Mouse (Mus musculus) megakaryocyte-erythroid progenitor cell, adult 5-6 weeks (primary cell): ENCODE measurements around the gene Abi2. TPM values are rescaled to one million over a fixed set of nuclear protein-coding genes. Genes with fewer than 3 reads are reported as not detected.

ENCODE experiments used
- ATAC-seq: replicated peaks from 2 replicates; pipeline ENCODE4 v1.8.0; 2016; ENCODE audit warnings: mild to moderate bottlenecking, inconsistent platforms; ENCODE audit not compliant: severe bottlenecking, poor library complexity, low FRiP score, low TSS enrichment
- total RNA-seq, 2 experiments: library from RNA; stranded (forward) in 1 of 2; stranded (reverse) in 1 of 2; fragments of 200-1000, 215-1000 nt in 1 of 2; fragments of >200 nt in 1 of 2; fragmentation: Nextera tagmentation in 1 of 2; gene quantifications; 2 replicates each; pipeline ENCODE4 v1.2.3; 2014 to 2017

Gene Abi2
- total RNA-seq, 2 experiments from 2014 or later = 5.9 to 7.6 TPM

DNA sequence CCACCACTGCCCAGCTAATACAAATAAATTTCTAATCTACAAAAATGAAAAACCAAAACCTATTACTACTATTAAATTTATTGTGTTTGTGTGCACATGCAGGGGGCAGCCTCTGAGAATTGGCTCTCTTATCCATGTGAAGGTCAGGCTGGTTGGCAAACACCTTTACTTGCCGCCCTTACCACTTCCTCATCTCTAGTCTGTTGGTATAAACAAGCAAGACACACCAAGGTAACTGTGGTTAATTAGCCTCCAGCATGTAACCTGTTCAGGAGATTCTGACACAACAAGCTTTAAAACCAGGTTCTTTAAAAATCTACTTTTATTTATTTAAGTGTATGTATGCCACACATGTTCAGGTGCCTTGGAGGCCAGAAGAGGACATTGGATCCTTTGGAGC lies 73.5 kb downstream of the Abi2 start:
- ATAC-seq = no peak

DNA sequence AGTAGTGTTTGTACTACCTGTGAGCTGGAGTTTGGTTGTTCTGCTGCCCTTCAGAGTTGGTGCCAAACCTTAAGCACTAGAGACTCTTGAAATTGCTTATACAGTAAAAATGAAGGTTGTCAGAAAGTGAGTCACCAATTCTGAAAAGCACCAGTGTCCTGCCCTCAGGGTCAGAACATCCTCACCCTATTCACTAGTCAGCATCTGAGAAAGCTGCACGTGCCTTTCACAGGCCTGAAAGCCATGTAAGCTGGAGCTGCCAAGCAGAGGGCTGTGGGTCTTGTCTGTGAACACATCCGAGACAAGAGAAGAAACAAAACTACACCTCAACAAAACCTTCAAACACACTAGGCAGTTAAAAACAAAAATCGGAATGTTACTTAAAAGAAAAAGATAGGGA lies 76.2 kb downstream of the Abi2 start:
- ATAC-seq = no peak

DNA sequence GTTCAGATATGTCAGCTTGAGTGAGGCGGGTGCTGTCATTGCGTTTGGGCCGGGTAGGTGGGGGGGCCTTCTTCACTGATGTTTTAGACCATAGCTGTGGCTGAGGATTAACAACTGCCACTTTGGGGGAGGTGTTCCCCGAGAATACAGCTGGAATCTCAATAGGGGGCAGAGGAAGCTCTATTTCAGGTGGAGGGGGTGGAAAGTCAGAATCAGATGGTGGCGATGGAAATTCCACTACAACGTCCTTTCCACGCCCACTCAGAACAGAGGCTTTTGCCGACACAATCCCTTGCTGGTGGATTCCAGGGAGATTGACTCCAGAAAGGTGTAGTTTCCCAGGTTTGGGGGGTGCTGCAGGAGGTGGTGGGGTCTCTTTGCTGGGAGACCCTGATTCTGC lies 79.2 kb downstream of the Abi2 start:
- ATAC-seq = no peak

DNA sequence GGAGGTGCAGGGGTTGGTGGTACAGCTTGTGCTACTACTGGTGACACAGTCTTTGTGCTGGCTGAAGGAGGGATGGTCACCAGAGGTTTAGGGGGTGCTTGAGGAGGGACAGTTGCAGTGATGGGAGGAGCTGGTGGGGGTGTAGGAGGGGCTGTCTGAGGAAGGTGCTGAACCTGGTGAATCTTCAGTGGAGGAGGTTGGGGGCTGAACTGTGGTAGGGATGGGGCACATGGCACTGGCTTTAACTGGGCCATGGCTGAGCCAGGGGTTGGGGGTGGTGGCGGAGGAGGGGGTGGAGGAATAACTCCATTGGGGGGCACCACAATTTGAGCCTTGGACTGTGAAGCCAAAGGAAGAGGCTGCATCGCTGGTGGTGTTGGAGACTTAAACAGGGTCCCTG lies 80.2 kb downstream of the Abi2 start:
- no peak for ATAC-seq

DNA sequence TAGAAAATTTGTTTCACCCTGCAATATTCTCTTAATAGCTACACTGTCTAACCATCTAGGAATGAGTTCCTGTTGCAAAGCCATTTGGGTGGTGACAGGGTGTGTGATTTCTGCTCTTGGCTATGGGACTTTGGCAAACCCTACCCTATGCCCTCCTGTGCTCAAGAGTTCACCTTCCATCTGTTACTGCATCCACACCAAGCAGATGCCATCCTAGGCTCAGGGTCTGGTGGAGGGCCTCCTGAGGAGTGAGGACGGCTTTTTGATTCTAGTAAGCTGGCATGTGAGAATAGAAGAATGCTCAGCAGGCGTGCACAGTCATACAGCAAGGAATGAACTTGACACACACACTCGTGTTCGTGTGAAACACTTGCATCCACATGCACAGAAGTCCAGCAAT lies 81.1 kb downstream of the Abi2 start:
- no peak for ATAC-seq

DNA sequence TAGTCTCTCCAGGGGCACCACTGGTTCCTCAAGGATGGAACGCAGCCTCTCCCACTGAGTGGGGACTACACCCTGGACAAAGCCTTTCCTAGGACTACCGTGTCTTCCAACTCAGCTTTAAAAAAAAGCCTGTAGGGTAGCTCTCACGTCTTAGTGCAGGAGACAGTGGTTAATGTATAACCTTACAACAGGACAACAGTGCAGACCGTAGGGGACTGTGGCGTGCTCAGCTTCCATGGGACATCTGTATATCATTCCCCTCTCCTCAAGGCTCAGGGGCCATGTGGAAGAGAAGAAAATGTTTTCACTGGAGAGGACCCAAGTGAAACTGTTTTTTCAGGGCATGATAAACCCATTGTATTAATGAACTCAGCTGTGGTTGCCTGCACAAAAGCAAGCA lies 83.0 kb downstream of the Abi2 start:
- ATAC-seq = no peak

DNA sequence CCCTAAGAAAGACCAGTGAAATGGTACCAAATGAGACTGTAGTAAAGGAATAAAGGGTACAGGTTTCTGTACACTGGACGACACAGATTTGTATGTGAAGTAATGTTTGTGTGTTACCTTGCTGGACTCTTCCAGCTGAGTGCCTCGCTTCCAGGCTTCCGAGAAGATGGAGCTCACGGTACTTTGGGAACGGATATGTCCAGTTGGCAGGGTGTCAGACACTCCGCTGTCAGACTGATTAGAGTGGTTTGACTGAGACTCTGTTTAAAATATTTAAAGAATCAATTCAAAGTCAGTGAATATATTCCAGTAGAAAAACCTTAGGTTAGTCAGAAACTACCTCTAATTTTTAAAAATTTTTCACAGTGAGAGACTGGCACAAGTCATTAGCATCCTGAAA lies 84.0 kb downstream of the Abi2 start:
- ATAC-seq = no peak

DNA sequence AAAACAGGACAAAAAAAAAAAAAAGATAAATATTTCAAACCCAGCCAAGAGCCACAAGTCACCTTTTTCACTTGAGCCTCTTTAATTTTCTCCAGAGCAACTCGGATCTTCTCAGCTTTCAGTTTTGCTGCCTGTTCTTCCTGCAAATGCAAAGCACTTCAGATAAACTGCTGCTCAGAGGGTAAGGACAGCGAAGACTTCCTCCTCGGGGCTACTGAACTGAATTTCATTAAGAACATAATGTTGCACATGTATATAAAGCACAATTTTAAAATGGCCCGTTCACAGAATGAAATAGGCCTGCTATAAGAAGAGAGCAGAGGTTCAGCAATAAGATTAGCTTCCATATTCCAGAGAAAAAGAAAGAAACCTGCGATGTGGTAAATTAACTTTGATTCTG lies 94.0 kb downstream of the Abi2 start:
- no peak for ATAC-seq

DNA sequence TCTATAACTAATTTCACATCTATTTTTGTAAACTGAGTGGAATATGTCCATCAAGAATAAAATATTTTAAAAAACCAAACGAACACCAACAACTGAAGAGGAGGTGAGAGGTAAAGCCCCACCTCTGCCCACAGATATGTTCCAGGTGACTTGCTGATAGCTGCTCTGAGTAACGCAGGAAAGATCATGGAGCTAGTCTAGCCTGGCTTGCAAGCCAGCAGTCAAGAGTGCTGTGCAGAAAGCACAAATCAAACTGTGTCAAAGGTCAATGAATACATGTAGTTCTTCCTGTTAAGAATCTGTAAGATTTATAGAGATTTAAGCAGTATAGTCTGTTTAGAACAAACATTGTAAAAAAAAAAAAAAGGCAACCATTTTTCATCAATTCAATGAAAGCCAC lies 101.2 kb downstream of the Abi2 start:
- ATAC-seq = no peak

DNA sequence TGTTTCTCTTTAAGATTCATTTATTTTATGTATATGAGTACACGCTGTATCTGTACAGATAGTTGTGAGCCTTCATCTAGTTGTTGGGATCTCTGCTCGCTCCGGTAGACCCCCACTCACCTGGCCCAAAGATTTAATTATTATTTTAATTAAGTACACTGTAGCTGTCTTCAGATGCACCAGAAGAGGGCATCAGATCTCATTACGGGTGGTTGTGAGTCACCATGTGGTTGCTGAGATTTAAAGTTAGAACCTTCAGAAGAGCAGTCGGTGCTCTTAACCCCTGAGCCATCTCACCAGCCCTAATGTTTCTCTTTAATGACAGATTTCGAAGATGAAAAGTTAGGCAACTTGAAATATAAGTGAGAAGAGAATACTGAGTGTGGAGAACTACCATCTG lies 120.7 kb downstream of the Abi2 start:
- ATAC-seq = no peak

DNA sequence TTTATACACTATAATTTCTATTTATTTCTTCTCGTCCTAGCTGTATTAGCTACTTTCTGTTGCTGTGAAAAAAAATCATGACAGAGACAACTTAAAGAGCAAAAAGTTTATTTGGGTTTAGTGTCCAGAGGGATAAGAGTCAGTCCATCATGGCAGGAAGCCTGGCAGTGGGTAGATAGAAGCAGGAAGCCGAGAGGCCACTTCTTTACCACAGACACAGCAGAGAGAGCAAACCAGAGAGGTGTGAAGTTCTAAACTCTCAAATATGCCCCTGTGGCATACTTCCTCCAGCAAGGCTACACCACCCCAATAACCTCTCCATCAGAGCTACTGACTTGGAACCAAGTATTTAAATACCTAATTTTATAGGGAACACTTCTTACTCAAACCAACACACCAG lies 121.2 kb downstream of the Abi2 start:
- ATAC-seq = no peak

Other genes starting within 250 kb of the Abi2 start
- 7.5 and 10.7 TPM in 2 replicates for gene Nbeal1, start 229.0 kb upstream of the Abi2 start, total RNA-seq (2014; fragmentation: Nextera tagmentation)
- gene Nbeal1, start 229.0 kb upstream of the Abi2 start, total RNA-seq (2017) = 9.5 and 10.0 TPM in 2 replicates
- gene Cyp20a1, start 66.3 kb upstream of the Abi2 start, total RNA-seq (2014; fragmentation: Nextera tagmentation) = 14.2 and 16.3 TPM in 2 replicates
- 29.1 and 37.1 TPM in 2 replicates for gene Cyp20a1, start 66.3 kb upstream of the Abi2 start, total RNA-seq (2017)
- 1.3 TPM in 2 replicates for gene Raph1, start 157.5 kb downstream of the Abi2 start, total RNA-seq (2014; fragmentation: Nextera tagmentation)
- 0.23 TPM in 2 replicates for gene Raph1, start 157.5 kb downstream of the Abi2 start, total RNA-seq (2017)